Mouse (Mus musculus) hindbrain, postnatal 0 days (tissue): ENCODE results near the gene Aars. TPM values are rescaled to one million over a fixed set of nuclear protein-coding genes. Genes with fewer than 3 reads are reported as not detected.
"Not testable (repeated sequence)": the region's sequence is repeated elsewhere in the genome, so short reads cannot be mapped to it uniquely, and the experiment has no call there.

Experiments
- ATAC-seq: fragments of 200-750 bp; cut with Nextera tagmentation; 2 replicates; pipeline ENCODE4 v1.8.0; 2017; ENCODE audit warnings: mild to moderate bottlenecking, moderate TSS enrichment, moderate library complexity
- DNase-seq: peaks from one replicate; pipeline ENCODE4 v3.0.0-alpha.2; 2015; ENCODE audit warnings: low spot score
- H3K27ac ChIP-seq: fragments of 300-500 bp; sonication (generic); 2 replicates; pipeline ENCODE4 v1.5.1; 2014; ENCODE audit warnings: mild to moderate bottlenecking
- H3K27me3 ChIP-seq: fragments of 300-500 bp; sonication (generic); 2 replicates; pipeline ENCODE4 v1.6.1; 2014; ENCODE audit warnings: low read length, mixed read lengths; ENCODE audit not compliant: insufficient read depth
- H3K36me3 ChIP-seq: fragments of 300-500 bp; sonication (generic); 2 replicates; pipeline ENCODE4 v1.6.1; 2014; ENCODE audit warnings: low read length, mixed read lengths; ENCODE audit not compliant: insufficient read depth
- H3K4me1 ChIP-seq: fragments of 300-500 bp; sonication (generic); 2 replicates; pipeline ENCODE4 v1.6.1; 2014; ENCODE audit warnings: antibody characterized with exemption, low read length, mixed read lengths; ENCODE audit not compliant: insufficient read depth
- H3K4me2 ChIP-seq: fragments of 300-500 bp; sonication (generic); 2 replicates; pipeline ENCODE4 v1.6.1; 2014; ENCODE audit warnings: low read depth, mild to moderate bottlenecking, low read length, moderate library complexity, mixed read lengths
- H3K4me3 ChIP-seq: fragments of 300-500 bp; sonication (generic); 2 replicates; pipeline ENCODE4 v1.5.1; 2014; ENCODE audit warnings: low read length
- H3K9ac ChIP-seq: fragments of 300-500 bp; sonication (generic); replicated peaks from 2 replicates; pipeline ENCODE4 v1.6.1; 2014; ENCODE audit warnings: mild to moderate bottlenecking, low read length, moderate library complexity, mixed read lengths
- H3K9me3 ChIP-seq: fragments of 300-500 bp; sonication (generic); 2 replicates; pipeline ENCODE4 v1.6.1; 2016; ENCODE audit warnings: low read length, mixed read lengths
- CTCF ChIP-seq: IDR thresholded peaks from 2 replicates; pipeline ENCODE4 v1.5.1; 2016; ENCODE audit warnings: antibody characterized with exemption, control low read depth, low read depth
- WGBS: fragments of 180-500 bp; shearing (Covaris S2); extraction: QIAGEN DNeasy Blood & Tissue Kit; methylation state at CpG from one replicate; pipeline ENCODE4 v1.1.7; 2014; 5-methylcytosine and 5-hydroxymethylcytosine counted together
- polyA plus RNA-seq: library from polyadenylated mRNA; unstranded; fragments of >200 nt; fragmentation: Nextera tagmentation; extraction: Ambion mirVana; gene quantifications from 2 replicates; pipeline ENCODE4 v1.2.1, GENCODE M21; 2015
- total RNA-seq: library from RNA; depleted of rRNA; stranded (reverse); fragments of >200 nt; gene quantifications from 2 replicates; pipeline ENCODE4 v1.2.3, GENCODE M21; 2014

Aars gene
- total and polyA plus RNA-seq, 2 experiments from 2014 or later: 82.2 to 99.5 TPM

DNA sequence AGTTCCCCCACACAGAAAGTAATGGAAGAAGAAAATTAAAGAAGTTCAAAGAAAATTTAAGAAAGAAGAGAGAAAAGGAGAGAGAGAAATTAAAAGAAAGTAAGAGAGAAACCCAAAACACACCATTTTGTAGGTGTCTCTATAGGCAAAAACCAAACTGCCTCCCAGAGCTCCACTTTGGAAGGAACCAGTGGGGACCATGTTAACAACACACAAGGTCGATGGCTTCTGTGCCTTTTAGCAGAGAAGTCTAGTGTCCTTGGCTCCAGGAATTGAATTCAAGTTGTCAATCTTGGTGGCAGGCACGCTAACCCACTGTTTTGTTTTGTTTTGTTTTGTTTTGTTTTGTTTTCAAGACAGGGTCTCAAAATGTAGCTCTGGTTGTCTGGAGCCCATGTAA lies 29.9 kb downstream of the Aars start:
- H3K4me3 ChIP-seq: peak overlapping the region; percentile 55
- WGBS: 36% methylated on average over 2 of the region's 2 CpGs
- H3K9me3 ChIP-seq: no peaks in the 10 kb centered on the region
- peak overlapping the region; percentile 83 for H3K4me2 ChIP-seq
- ATAC-seq (no peak), DNase-seq (no peak)
- no peak overlapping the region for H3K27ac ChIP-seq
- no peaks in the 10 kb centered on the region for H3K36me3 ChIP-seq
- no peak overlapping the region for H3K9ac ChIP-seq
- TF ChIP-seq CTCF: no peak
- 0 out of 2 replicates have a peak, but pooled peaks cover 4% of the 10 kb centered on the region for H3K4me1 ChIP-seq
- H3K27me3 ChIP-seq: no peaks in the 10 kb centered on the region

DNA sequence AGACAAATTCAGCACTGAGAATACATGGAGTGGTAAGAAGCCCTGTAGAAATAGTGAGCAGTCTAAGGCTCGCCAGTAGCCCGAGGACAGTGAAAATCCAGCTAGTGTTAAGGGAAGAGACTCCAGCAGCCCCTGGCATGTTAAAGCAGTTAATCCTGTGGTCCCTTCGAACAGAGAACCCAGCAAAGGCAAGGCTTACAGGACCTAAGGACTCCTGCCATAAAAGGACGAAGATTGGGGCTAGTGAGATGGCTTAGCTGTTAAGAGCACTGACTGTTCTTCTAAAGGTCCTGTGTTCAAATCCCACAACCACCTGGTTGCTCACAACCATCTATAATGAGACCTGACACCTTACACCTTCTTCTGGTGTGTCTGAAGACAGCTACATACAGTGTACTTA lies 33.4 kb downstream of the Aars start:
- 59% methylated on average over 4 of the region's 4 CpGs for WGBS
- H3K9me3 ChIP-seq: no peaks in the 10 kb centered on the region

DNA sequence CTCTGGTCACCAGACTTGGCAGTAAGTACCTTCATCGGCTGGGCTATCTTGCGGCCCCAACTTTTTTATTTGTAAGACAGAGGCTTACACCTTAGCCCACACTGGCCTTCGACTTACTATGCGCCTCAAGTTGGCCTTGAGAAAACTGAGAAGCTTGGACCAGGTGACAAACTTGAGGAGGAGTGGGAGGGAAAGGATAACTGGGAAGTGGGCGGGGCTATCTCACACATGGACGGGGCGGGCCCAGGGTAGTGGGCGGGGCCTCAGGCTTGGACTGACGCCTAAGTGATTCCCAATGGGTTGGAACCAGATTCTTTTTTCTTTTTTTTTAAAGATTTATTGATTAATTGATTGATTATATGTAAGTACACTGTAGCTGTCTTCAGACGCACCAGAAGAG lies 34.5 kb downstream of the Aars start:
- no peak for DNase-seq
- Histone ChIP-seq H3K27me3 (no peaks in the 10 kb centered on the region), H3K9ac (no peak overlapping the region), H3K9me3 (no peaks in the 10 kb centered on the region), H3K4me1 (no peaks in the 10 kb centered on the region), H3K4me3 (no peak overlapping the region), H3K27ac (no peak overlapping the region), H3K36me3 (no peaks in the 10 kb centered on the region), H3K4me2 (no peak overlapping the region)
- no peak for ATAC-seq
- 31% methylated on average over 10 of the region's 10 CpGs for WGBS
- TF ChIP-seq CTCF: no peak

More for the DNA sequence above, 33.4 kb downstream of the Aars start:
- ATAC-seq: no peak
- Histone ChIP-seq H3K4me1 (0 out of 2 replicates have a peak, but pooled peaks cover under 1% of the 10 kb centered on the region), H3K36me3 (no peaks in the 10 kb centered on the region), H3K4me2 (no peak overlapping the region), H3K9ac (no peak overlapping the region), H3K27ac (no peak overlapping the region), H3K4me3 (no peak overlapping the region), H3K27me3 (no peaks in the 10 kb centered on the region)
- TF ChIP-seq CTCF: no peak
- DNase-seq: no peak

DNA sequence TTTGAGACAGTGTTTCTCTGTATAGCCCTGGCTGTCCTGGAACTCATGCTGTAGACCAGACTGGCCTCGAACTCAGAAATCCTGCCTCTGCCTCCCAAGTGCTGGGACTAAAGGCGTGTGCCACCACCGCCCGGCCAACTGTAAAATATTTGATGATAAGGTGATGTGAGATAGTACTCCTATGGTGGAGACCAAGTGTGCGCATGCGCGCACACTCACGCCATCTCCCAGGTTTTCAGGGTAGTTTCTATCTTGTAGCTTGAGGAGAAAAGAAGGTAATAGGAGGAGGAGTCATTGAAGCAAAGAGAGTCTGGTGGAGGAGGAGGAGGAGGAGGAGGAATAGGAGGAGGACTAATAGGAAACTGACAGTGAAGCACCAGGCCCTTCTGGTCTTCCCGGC lies 35.7 kb downstream of the Aars start:
- not testable (repeated sequence) for DNase-seq, H3K4me3 ChIP-seq, H3K4me1 ChIP-seq, ATAC-seq, H3K27ac ChIP-seq, H3K4me2 ChIP-seq, H3K9ac ChIP-seq, H3K36me3 ChIP-seq, H3K27me3 ChIP-seq, H3K9me3 ChIP-seq
- 91% methylated on average over 9 of the region's 9 CpGs for WGBS

DNA sequence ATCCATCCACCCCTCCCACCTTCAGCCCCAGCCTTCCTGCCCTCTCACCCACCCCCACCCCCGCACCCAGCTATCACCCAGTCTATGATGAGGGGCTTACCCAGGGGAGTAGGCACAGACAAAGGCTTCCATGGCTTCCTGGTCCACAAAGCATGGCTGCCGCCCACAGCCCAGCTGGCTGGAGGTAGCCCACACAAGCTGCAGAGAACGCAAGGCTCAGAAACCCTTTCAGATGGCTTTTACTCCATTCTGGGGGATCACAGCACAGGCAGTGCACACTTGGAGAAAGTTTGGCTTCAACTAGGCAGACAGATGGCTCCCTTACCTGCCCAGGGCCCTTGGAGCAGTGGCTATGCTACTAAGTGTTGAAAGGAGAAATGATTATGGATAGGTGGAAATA lies 43.0 kb downstream of the Aars start:
- Histone ChIP-seq H3K4me3 (no peak overlapping the region), H3K36me3 (no peaks in the 10 kb centered on the region), H3K9ac (no peak overlapping the region), H3K4me1 (no peaks in the 10 kb centered on the region), H3K9me3 (no peaks in the 10 kb centered on the region), H3K27me3 (no peaks in the 10 kb centered on the region), H3K27ac (no peak overlapping the region), H3K4me2 (no peak overlapping the region)
- no peak for DNase-seq
- 71% methylated on average over 3 of the region's 3 CpGs for WGBS
- TF ChIP-seq CTCF: no peak
- ATAC-seq: no peak

DNA sequence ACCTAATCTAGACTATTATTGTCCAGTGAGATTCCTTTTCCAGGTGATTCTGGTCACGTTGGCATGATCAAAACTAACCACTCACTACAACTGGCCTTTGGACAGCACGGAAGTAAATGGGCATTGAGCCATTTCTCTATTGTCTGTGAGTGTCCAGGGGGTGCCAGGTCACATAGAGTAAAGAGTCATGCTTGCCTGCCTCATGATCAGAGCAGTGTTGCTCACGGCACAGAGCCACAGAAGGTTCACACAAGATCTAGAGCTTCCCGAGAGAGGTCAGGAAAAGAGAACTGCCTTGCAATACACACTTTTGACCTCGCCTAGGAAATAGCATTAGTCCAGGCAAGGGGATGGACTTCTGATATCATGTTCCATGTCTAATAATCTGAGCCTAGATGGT lies 46.5 kb downstream of the Aars start:
- TF ChIP-seq CTCF: no peak
- H3K4me2 ChIP-seq: no peak overlapping the region

DNA sequence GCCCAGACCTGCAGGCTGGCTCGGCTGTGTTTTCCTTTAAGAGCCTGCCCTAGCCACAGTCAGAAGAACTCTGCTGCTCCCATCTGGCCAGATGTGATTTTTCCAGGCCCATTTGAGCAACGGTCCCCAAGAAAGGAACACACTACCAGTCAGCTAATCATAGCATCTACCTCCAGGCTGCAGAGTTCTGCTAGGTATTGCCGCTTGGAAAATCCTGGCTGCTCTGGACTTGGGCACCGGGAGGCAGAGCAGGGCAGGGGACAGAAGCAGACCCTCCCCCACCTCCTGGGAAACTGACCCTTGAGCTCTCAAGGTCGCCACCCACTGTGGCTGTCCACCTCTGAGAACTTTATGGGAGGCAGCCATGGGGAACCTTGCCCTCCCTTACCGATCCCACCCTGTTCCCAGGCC lies 46.9 kb downstream of the Aars start:
- peak; percentile 50 for TF ChIP-seq CTCF
- H3K4me1 ChIP-seq: no peaks in the 10 kb centered on the region
- no peak for ATAC-seq
- DNase-seq: peak; percentile 42
- no peak overlapping the region for H3K9ac ChIP-seq
- no peak overlapping the region for H3K4me3 ChIP-seq
- no peaks in the 10 kb centered on the region for H3K27me3 ChIP-seq
- H3K9me3 ChIP-seq: no peaks in the 10 kb centered on the region
- no peak overlapping the region for H3K4me2 ChIP-seq
- WGBS: 24% methylated on average over 6 of the region's 6 CpGs
- no peak overlapping the region for H3K27ac ChIP-seq
- no peaks in the 10 kb centered on the region for H3K36me3 ChIP-seq

More for the DNA sequence above, 46.5 kb downstream of the Aars start:
- 45% methylated on average over 5 of the region's 5 CpGs for WGBS
- ATAC-seq (no peak), DNase-seq (no peak)
- Histone ChIP-seq H3K36me3 (no peaks in the 10 kb centered on the region), H3K9me3 (no peaks in the 10 kb centered on the region), H3K9ac (no peak overlapping the region), H3K4me1 (no peaks in the 10 kb centered on the region), H3K27ac (no peak overlapping the region), H3K4me3 (no peak overlapping the region), H3K27me3 (no peaks in the 10 kb centered on the region)
